Mouse (Mus musculus) cerebellum, adult 9-10 months (tissue): ENCODE results near the gene Pdzk1.

Experiments used
- DNase-seq: peaks from one replicate; pipeline ENCODE4 v3.0.0; 2022

Gene Pdzk1

GRCm38 (mm10) chr3:96828984-96829383 lies at the start of gene Pdzk1, which contains the start of gene Cd160:
Gene Pdzk1, plus strand, starts transcription at chr3:96829284.
Gene Cd160, minus strand, starts transcription at chr3:96829351.
- no peak for DNase-seq

- no peak for DNase-seq
Measured at GRCm38 (mm10) chr3:96782236-96782635, 46.8 kb upstream of the Pdzk1 start.

GRCm38 (mm10) chr3:96787784-96788183 lies 41.3 kb upstream of the Pdzk1 start:
- no peak for DNase-seq

GRCm38 (mm10) chr3:96788506-96788905 lies 40.6 kb upstream of the Pdzk1 start:
- DNase-seq: no peak

DNA sequence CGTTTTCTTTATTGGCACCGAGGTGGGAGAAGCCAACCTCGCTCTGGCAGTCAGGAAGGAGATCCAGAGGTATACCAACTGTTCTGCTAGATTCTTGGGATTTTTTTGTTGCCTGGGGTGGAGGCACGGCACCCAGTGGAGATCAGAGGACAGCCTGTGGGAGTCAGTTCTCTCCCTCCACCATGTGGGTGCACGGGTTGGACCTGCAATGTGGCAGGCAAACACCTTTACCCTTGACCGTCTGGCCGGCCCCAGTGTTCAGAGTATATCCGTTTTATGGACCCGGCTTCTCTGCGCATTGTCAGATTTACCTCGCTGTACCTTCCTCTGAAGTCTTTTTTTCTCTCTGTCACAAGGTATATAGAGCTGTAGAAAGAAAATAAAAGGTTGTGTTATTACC lies 28.8 kb upstream of the Pdzk1 start:
- no peak for DNase-seq

GRCm38 (mm10) chr3:96802214-96802613 lies 26.9 kb upstream of the Pdzk1 start:
- no peak for DNase-seq

DNA sequence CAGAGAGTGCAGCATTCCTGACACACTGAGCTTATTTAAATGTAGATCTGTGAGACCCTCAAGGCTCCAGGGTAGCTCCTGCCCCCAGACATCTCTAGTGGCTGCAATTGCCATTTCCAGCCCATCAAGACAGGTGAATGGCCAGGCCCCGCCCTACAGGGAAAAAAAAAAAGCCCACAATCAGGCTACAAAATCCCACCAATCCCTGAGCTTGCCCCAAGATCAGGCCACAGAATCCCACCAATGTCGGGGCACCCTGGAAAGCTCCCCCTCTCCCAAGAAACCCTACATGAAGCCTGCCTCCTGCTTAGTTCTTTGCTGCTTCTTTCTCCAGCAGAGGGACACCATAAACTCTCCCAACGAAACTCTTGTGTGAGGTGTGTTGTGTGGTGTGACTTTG lies 20.9 kb upstream of the Pdzk1 start:
- DNase-seq: no peak

DNA sequence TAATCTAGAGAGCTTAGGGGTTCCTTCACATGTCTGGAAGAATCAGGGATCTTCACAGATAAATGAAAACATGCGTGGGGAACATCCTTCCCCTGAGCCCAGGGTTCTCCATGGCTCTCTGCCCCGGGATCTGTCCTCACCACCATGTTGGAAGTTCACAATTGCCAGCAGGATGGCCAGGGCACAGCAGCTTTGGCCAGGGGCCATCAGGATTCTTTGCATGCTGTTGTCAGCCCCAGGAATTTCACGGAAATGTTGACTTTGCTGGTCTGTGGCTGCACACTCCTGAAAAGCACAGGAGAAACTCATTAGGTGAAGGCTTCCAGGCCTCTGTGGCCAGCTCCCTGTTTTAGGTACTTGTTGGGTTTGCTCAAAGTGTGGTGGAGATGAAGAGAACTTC lies 20.4 kb upstream of the Pdzk1 start:
- no peak for DNase-seq

- DNase-seq: no peak
Measured at GRCm38 (mm10) chr3:96811232-96811631, 17.9 kb upstream of the Pdzk1 start.

DNA sequence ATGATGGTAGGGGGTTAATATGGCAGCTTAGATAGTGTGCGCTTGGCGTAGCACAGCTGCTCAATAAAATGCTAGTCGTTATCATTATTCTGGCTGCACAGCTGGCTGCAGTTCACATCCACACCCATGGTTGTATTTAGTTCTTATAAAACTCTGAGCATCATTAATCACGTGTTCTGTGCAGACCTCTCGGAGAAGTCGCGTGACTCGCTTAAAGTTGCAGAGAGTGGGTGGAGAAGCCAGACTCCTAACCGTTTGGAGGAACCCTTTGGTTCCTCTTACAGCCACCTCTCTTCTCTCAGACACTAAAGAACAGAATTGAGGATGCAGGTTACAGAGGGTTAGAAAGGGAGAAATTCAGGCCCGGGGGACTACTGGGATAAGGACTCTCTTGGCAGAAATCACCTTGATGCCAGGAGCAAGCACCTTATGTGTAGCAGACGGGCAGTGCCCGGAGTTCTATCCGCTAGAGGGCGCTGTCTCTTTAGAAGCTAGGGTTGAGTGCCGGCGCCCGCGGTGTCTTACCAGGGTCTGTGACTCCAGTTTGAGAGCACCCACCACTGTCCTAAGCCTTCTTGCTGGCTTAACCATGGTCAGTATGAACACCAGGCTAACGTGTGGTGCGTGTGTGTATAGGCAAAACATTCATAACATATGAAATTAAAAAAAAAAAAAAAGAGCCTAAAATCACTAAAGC lies 16.5 kb upstream of the Pdzk1 start:
- DNase-seq: peak; percentile 68

DNA sequence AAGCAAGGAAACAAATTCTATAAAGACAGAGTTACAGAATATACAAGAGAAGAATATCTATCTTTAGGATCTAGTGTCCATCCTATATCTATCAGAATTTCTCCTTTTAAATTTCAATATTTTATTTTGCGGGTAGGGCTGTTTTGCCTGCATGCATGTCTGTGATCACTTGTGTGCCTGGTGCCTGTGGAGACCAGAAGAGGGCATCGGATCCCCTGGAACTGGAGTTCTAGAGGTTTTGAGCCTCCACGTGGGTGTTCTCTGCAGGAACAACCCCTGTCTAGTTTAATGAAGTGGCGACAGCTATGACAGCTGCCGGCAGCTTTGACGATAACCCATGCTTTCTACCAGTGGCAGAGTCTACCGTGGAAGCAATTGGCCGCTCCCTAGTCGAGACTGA lies 16.0 kb upstream of the Pdzk1 start:
- DNase-seq: peak; percentile 17

- no peak for DNase-seq
Measured at GRCm38 (mm10) chr3:96813591-96814244, 15.4 kb upstream of the Pdzk1 start.

- DNase-seq: no peak
Measured at GRCm38 (mm10) chr3:96814342-96814741, 14.7 kb upstream of the Pdzk1 start.

DNA sequence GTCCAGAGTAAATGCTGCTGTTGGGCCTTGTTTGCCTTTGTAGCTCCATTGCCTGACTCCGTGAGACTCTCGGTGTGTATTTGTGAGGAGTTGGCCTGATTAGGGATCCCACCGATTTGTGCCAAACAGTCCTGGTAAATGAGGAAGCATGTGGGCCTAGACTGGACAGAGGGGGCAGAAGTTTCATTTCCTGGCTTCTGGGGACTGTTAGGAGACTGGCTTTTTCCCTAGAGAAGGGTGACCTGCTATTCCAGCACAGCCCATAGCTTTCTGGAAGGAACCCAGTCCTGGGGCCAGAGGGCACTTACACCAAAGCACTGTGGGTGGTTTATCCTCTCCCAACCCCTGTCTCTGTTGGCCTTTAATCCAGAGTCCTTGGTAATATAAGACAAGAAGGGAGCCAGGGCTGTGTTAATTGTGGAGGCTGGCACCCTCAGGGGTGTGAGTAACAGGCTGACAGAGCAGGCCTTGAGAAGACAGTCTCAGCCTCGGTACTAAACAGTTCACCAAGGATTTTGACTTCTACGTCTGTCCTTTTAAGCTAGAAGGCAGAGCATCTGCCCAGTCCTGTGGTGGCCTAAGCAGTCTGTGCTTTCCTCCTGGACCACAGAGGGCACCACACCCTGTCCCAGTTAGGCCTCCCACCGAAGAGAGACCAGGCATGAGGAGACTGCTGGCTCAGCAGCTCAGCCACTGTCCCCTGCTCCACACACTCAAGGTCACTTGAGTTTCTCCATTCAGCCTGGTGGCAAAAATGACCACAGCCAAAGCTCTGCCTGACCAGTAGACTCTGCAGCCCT lies 8.8 kb upstream of the Pdzk1 start:
- no peak for DNase-seq

GRCm38 (mm10) chr3:96821581-96821980 lies 7.5 kb upstream of the Pdzk1 start:
- no peak for DNase-seq

GRCm38 (mm10) chr3:96823701-96824100 lies 5.4 kb upstream of the Pdzk1 start:
- no peak for DNase-seq

GRCm38 (mm10) chr3:96824614-96825013 lies 4.5 kb upstream of the Pdzk1 start:
- DNase-seq: no peak

DNA sequence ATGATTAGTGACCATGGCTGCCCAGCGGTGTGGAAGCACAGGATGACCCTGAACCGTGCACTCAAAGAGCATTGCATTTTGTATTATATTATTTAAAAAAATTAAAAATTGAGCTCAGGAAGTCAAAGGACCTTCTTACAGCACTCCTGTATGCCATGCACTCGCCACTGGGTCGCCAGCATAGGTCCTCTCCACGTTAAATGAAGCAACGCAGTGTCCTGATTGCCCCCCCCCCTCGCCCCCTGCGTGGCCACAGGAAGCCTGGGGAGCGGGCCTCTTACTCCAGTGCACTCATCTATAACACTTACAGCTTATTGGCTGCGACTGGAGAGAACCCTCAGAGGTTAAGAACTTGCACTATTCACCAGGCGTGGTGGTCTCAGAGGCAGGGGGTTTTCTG lies 3.8 kb upstream of the Pdzk1 start:
- no peak for DNase-seq

- DNase-seq: no peak
Measured at GRCm38 (mm10) chr3:96828308-96828864, 698 bp upstream of the Pdzk1 start.

- no peak for DNase-seq
Measured at GRCm38 (mm10) chr3:96829856-96830255, 772 bp downstream of the Pdzk1 start.

DNA sequence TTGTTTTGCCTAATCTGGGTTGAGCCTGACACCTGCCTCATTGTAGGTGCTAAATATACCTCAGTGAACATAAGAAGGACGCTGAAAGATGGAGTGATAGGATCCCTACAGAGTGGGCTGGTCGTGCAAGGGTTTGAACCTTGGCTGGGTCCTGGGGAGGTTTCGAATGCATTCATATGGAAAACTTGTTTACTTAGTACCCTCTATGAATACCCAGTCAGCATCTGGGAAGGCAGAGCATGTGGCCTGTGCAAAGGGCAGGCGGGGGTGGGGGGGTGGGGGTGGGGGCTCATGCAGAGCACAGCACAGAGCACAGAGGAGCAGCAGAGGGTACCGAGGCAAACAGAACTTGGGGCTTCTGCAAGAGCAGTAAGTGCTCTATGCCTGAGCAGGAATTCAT lies 3.8 kb downstream of the Pdzk1 start:
- DNase-seq: no peak

DNA sequence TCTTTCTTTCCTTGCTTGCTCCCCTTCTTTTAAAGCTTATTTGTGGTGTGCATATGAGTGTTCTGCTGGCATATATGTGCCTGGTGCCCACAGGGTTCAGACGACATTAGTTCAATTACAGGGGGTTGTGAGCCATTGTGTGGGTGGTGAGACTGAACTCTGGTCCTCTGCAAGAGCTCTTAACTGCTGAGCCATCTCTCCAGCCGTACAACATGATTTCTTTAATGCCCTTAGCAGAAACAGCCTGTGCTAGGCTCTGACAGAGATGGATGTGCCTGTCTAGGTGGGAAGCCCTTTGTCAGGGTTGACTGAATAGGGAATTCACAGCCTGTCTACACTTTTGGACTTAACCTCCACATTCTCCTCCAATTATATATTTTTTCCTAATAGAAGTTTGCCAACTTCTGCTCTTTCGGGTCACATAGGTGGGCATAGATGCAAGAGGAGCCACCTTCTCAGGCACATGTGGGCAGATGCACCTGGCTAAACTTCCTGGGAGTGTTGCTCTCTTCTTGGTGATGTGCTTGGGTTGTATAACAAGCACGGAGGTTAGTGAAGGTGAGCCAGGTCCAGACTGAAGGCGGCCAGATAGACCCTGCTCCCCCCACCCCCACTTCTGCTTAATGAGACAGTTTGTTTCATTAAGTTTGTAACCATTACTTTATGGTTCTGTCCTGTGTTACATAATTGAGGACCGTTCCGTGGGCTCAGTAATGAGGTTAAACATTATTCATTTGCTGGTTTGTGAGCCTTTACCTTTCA lies 5.7 kb downstream of the Pdzk1 start:
- no peak for DNase-seq

DNA sequence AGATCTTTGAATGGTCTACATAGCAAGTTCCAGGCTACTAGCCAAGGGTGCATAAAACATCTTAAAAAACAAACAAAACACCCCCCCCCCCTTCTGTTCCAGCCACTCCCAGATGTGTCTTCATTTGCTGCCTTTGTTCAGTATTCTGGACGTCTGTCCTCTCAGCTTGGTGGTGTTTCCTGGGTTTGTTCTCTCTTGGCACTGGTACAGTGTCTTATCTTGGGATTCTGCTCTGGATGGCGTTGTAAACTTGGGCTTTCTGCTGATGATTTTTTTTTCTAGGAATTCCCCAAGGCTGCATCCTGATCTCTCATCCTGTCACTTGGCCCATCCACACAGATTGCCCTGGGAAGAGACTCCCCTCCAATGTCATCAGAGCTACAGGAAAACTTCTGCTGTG lies 7.3 kb downstream of the Pdzk1 start:
- no peak for DNase-seq
